Mouse (Mus musculus) embryonic facial prominence, embryonic 12.5 days (tissue): Measurements from ENCODE around the gene Gm28230. TPM values are rescaled to one million over a fixed set of nuclear protein-coding genes. Genes with fewer than 3 reads are reported as not detected.

Experiments
- ATAC-seq: fragments of 200-750 bp; cut with Nextera tagmentation; 2 replicates; pipeline ENCODE4 v1.8.0; 2017; ENCODE audit not compliant: insufficient number of reproducible peaks, insufficient read depth, low FRiP score, low TSS enrichment
- H3K27ac ChIP-seq: fragments of 300-500 bp; sonication (generic); 2 replicates; pipeline ENCODE4 v1.5.1; 2016; ENCODE audit warnings: mild to moderate bottlenecking
- H3K27me3 ChIP-seq: fragments of 300-500 bp; sonication (generic); 2 replicates; pipeline ENCODE4 v1.6.1; 2016; ENCODE audit warnings: mild to moderate bottlenecking, moderate library complexity
- H3K36me3 ChIP-seq: fragments of 300-500 bp; sonication (generic); 2 replicates; pipeline ENCODE4 v1.6.1; 2016; ENCODE audit warnings: mild to moderate bottlenecking
- H3K4me1 ChIP-seq: fragments of 300-500 bp; sonication (generic); 2 replicates; pipeline ENCODE4 v1.6.1; 2016
- H3K4me2 ChIP-seq: fragments of 300-500 bp; sonication (generic); replicated peaks from 2 replicates; pipeline ENCODE4 v1.6.1; 2016; ENCODE audit warnings: mild to moderate bottlenecking, moderate library complexity
- H3K4me3 ChIP-seq: fragments of 300-500 bp; sonication (generic); 2 replicates; pipeline ENCODE4 v1.5.1; 2016; ENCODE audit warnings: mild to moderate bottlenecking
- H3K9ac ChIP-seq: fragments of 300-500 bp; sonication (generic); 2 replicates; pipeline ENCODE4 v1.6.1; 2016; ENCODE audit warnings: mild to moderate bottlenecking, moderate library complexity
- H3K9me3 ChIP-seq: fragments of 300-500 bp; sonication (generic); 2 replicates; pipeline ENCODE4 v1.6.1; 2016; ENCODE audit warnings: mild to moderate bottlenecking, moderate library complexity
- WGBS: fragments of 180-500 bp; shearing (Covaris S2); methylation state at CpG from one replicate; pipeline ENCODE4 v1.1.7; 2016; 5-methylcytosine and 5-hydroxymethylcytosine counted together
- microRNA counts: library from miRNA; unstranded; fragments of <30 nt; microRNA quantifications from one replicate; lab custom pipeline; 2017
- microRNA-seq: library from miRNA; unstranded; fragments of <30 nt; microRNA quantifications from one replicate; pipeline ENCODE4, GENCODE M21; 2017
- polyA plus RNA-seq: library from polyadenylated mRNA; unstranded; fragments of >200 nt; fragmentation: Nextera tagmentation; extraction: Ambion mirVana; gene quantifications from 2 replicates; pipeline ENCODE4 v1.2.1, GENCODE M21; 2016

The Gm28230 gene
- polyA plus RNA-seq, 1 experiment from 2014 or later = not detected

DNA sequence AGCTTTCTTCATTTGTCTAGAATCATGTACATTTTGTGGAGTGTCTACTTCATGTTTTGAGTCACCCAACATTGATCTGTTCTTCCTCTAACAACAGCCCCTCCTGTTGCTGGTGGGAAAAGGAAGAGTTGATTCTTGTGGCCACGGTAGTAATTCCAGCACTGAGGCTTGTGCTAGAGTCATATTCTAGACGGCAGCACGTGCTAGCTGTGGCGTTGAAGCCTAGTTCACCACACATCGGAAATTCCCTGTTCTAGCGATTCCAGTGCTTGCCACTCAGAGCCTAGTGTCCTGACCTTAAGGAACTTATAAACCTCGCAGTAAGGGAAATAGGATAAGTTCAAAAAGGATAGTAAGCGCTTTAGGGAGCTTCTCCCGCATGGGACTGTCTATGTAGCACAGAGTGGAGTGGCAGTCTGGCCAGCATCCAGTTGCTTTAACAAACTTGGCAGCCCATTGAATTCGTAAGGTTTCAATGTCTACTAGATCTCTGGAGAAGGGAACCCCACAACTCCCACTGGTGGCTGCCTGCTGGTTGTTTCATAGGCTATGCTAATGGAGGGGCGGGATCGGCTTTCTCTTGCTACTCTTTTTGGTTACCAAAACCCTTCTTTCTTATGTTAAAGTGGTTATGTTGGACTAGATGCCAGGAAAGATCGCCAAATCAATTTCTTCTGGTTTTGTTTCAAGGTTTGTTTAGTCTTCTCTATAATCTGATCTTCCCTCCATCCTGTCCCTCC lies 51.2 kb downstream of the Gm28230 start:
- ATAC-seq = no peak
- H3K4me2 ChIP-seq = no peak overlapping the region

GRCm38 (mm10) chr2:74781386-74781785 lies 54.9 kb downstream of the Gm28230 start:
- peaks cover 4% of the 10 kb centered on the region; the same call in 1 of the 2 replicates for H3K4me1 ChIP-seq
- 0 out of 2 replicates have a peak, but pooled peaks cover 4% of the 10 kb centered on the region for H3K27me3 ChIP-seq
- H3K27ac ChIP-seq = no peak overlapping the region
- no peak overlapping the region for H3K9ac ChIP-seq
- 60% methylated on average over 5 of the region's 5 CpGs for WGBS
- H3K36me3 ChIP-seq = no peaks in the 10 kb centered on the region
- H3K9me3 ChIP-seq = no peaks in the 10 kb centered on the region
- no peak overlapping the region for H3K4me2 ChIP-seq
- ATAC-seq = no peak
- H3K4me3 ChIP-seq = no peak overlapping the region

More for the DNA sequence above, 51.2 kb downstream of the Gm28230 start:
- Histone ChIP-seq H3K36me3 (no peaks in the 10 kb centered on the region), H3K4me1 (peaks cover 4% of the 10 kb centered on the region; the same call in 1 of the 2 replicates), H3K9me3 (no peaks in the 10 kb centered on the region), H3K27me3 (0 out of 2 replicates have a peak, but pooled peaks cover 4% of the 10 kb centered on the region), H3K4me3 (no peak overlapping the region), H3K27ac (no peak overlapping the region), H3K9ac (no peak overlapping the region)
- WGBS = 69% methylated on average over 13 of the region's 13 CpGs

DNA sequence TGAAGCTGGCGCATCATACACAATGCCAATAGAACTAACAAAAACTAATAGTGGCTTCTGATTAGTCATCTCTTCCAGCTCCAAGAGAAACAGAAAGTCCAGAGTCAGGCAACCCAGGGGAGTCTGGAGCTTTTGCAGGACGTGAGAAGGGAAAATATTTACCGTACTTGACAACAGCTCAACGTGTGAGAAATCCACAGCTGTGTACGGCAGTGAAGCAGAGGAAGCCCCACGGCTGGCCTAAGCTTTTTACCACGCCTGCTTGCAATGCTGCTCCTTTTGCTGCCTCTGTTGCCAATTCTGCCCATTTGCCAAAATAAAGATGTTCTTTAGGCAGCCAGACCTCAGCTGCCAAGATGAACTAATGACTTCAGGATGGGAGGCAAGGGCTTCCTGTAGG lies 69.0 kb downstream of the Gm28230 start:
- H3K4me3 ChIP-seq = no peak overlapping the region
- no peaks in the 10 kb centered on the region for H3K9me3 ChIP-seq
- no peak overlapping the region for H3K27ac ChIP-seq
- no peak for ATAC-seq
- H3K9ac ChIP-seq = no peak overlapping the region
- no peak overlapping the region for H3K4me2 ChIP-seq
- no peaks in the 10 kb centered on the region for H3K27me3 ChIP-seq
- H3K36me3 ChIP-seq = no peaks in the 10 kb centered on the region
- 48% methylated on average over 7 of the region's 7 CpGs for WGBS
- no peaks in the 10 kb centered on the region for H3K4me1 ChIP-seq

MicroRNAs encoded within 50 kb of the gene (microRNA counts, 519-probe panel; counts per million panel counts)
- 460 counts per million, percentile 65 among the panel's probes with 10 or more counts for microRNA mmu-miR-10b (lab: Ali Mortazavi, UCI)

Small RNA genes lying within 50 kb of the gene (microRNA-seq; reads per million reads assigned to microRNA genes)
- gene Gm44463 (not detected), gene Mir10b (1,207 reads per million, percentile 79 among the genes with 10 or more reads in this experiment)

Other genes starting within 250 kb of the Gm28230 start
- 40.0 and 40.1 TPM in 2 replicates for gene Lnpk, start 147.3 kb upstream of the Gm28230 start, polyA plus RNA-seq
- gene Evx2, start 67.2 kb upstream of the Gm28230 start, polyA plus RNA-seq = 0.06 TPM in 1 of 2 replicates, not detected in the other
- gene Hoxd13, start 58.4 kb upstream of the Gm28230 start, polyA plus RNA-seq = not detected in 2 replicates
- gene Hoxd12, start 51.7 kb upstream of the Gm28230 start, polyA plus RNA-seq = 0.11 TPM in 1 of 2 replicates, not detected in the other
- gene Hoxd11, start 47.2 kb upstream of the Gm28230 start, polyA plus RNA-seq = not detected in 2 replicates
- not detected in 2 replicates for gene Hoxd10, start 34.8 kb upstream of the Gm28230 start, polyA plus RNA-seq
- 0.37 and 0.72 TPM in 2 replicates for gene Hoxd9, start 29.0 kb upstream of the Gm28230 start, polyA plus RNA-seq
- 1.6 and 2.6 TPM in 2 replicates for gene Hoxd8, start 22.1 kb upstream of the Gm28230 start, polyA plus RNA-seq
- gene Hoxd3, start 14.8 kb upstream of the Gm28230 start, polyA plus RNA-seq = 1.5 and 2.4 TPM in 2 replicates
- 0.14 and 0.25 TPM in 2 replicates for gene Hoxd4, start 14.8 kb upstream of the Gm28230 start, polyA plus RNA-seq
- gene Hoxd1, start 36.3 kb downstream of the Gm28230 start, polyA plus RNA-seq = 11.8 and 11.9 TPM in 2 replicates
- 129 and 130 TPM in 2 replicates for gene Mtx2, start 99.1 kb downstream of the Gm28230 start, polyA plus RNA-seq